Mouse (Mus musculus): ENCODE measurements around the gene Mrpl51. TPM values are rescaled to one million over a fixed set of nuclear protein-coding genes. Genes with fewer than 3 reads are reported as not detected.
A peak's percentile ranks its signal among the peaks of the same experiment; 100 is the strongest.

Gene Mrpl51
- polyA plus RNA-seq, 1 experiment = 95.7 TPM

DNA sequence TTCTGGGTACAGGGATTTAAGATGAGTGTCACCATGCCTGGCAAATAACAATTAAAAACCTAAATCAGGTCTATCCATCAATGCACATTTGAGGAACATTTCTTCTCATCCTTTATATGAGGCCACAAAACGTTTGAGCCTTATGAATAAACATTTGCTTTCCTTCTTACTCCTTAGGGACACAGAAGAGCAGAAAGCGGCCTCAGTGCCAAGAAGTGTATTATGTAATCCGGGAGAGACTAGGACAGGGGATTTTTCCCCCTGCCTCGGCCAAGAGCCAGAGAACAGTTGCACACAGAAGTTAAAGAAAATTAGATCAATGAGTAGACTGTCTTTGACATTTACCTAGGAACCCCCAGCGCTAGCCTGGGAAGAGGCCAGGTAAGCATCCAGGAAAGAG is 9.5 kb upstream of the Mrpl51 start:
- 72% methylated on average over 5 of the region's 5 CpGs for WGBS
- no peak for DNase-seq (ENCODE audit: low read depth, low spot score)

DNA sequence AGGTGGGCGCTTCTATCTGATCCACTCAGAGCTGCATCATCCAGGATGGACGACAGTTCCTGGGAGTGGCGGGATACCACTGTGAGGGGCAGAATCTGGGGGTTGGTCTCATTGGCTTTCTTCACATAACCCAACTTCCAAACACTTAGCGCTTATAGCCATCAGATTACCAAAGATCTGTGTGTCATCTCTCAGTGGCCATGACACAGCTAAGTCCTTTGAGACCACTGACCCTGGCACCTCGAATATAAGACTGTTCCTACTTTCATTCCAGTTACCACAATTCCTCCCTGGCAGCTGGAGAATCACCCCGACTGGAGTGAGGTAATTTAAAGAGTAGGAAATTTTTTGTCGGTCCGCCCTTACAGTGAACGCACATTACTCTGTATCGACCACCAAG is 5.4 kb upstream of the Mrpl51 start:
- no peak for DNase-seq (ENCODE audit: low read depth, low spot score)
- WGBS = 95% methylated on average over 10 of the region's 10 CpGs

DNA sequence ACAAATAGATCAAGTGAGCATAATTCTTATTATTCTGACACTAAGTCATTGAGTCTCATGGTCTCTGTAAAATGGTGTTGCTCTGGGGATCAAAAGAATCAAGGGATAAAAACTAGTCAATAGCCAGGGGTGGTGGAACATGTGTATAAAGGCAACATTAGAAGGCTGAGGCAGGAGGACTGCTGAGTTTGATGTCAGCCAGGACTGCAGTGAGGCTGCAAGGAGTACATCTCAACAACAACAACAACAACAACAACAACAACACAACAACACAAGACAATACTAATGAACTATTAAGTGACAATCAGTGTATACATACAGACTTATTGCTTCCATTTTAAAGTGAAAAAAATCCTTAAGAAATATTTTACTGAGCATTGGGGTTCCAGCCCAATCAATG is 785 bp upstream of the Mrpl51 start:
- no peak for DNase-seq (ENCODE audit: low read depth, low spot score)

DNA sequence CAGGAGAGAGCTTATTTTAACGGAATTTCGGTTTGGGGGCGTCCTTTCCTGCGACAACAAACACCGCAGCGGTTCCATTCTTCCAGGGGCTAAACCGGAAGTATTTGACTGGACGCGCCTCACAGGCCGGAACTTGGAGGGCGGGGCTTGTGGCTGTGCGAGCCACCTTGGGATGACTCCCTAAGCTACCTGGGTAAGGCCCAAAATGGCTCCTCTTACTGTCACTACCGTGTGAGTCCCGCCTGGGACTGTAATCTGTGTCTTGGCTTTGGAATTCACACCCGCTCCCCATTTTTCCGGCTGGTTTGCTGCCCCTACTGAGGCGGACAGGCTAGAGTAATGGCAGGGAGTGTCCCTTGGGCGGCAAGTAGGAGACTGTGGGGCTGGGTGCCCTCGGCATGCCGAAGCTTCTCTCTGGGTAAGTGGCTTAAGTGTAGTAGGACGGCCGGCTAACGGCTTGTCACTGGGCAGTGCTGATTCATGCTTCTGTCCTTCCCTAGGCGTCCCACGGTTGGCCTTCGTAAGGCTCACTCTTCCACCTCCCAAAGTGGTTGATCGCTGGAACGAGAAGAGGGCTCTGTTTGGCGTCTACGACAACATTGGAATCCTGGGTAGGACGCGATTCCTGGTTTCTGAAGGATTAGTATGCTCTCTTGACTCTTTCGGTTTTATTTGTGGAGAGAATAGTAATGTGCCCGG is 564 bp downstream of the Mrpl51 start:
- WGBS = under 1% methylated on average over 34 of the region's 34 CpGs
- peak; percentile 88 for DNase-seq (ENCODE audit: low read depth, low spot score)

DNA sequence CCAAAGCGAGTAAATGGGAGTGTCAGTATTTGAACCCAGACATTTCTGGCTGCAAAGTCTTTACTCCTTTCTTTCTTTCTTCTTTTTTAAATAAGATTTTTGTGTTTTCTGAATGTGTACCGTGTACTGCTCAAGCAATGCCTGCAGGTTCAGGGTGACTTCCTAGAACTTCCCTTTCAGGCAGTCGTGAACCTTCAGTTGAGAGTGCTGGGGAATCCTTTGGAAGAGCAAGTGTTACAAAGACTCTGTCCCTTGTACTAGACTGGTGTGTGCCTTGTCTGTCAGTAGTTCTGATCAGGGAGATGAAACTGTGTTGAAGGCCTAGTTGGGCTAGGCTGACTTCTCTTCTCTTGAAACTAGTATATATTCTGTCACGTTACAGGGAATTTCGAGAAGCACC is 1.2 kb downstream of the Mrpl51 start:
- DNase-seq (ENCODE audit: low read depth, low spot score) = no peak
- 21% methylated on average over 5 of the region's 5 CpGs for WGBS

DNA sequence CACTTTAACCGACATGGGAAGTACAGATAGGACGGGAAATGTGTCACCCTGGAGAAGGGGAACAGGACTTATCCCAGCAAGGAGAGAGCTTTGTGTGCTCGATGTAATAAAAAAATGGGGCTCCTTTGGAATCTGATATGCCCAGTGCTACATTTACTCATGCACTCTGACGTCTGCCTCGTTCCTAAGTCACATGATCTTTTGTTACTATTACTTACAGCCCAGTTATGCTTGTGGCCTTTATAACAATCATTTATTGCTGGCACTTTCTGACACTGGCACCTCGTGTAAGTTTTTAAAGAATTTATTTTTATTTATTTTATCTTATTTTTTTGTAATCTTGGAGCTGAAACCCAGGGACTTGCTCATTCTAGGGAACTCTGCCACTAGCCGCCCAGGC is 1.8 kb downstream of the Mrpl51 start:
- WGBS = 36% methylated on average over 7 of the region's 7 CpGs

DNA sequence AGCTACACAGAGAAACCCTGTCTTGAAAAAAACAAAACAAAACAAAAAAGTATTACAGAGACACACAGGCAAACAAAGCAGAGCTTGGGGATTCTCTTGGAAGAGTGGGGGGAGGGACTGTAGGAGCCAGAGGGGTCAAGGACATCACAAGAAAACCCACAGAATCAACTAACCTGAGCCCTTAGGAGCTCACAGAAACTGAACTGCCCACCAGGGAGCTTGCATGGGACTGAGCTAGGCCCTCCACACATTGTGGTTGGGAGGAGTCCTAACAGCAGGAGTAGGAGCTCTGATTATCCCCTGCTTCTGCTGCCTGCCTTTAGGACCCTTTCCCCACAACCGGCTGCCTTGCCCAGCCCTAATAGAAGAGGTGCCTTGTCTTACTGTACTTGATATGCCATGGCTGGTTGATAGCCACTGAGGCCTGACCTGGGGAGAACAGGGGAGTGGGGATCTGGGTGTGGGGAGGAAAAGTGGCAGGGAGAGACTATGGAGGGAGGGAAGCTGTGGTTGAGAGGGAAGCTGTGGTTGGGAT is 4.0 kb downstream of the Mrpl51 start:
- no peak for DNase-seq (ENCODE audit: low read depth, low spot score)
- WGBS = 50% methylated on average over 1 of the region's 1 CpGs

More for the DNA sequence above, 1.8 kb downstream of the Mrpl51 start:
- DNase-seq (ENCODE audit: low read depth, low spot score) = no peak

DNA sequence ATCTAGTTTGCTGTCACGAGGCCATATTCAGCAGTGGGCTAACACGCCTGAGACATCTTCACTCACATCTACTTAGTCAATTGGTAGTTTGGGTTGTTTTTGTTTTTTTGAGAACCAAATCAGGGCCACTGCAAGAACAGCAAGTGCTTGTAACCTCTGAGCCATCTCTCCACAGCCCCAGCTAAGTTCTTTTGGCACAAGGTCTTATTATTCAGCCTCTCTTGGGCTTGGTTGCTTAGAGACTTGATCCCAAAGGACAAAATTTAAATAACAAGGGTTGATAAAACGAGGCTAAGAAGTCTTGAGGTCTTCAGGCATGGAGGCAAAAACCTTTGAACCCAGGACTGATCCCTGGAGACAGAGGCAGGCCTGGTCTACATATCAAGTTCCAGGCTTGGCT is 4.7 kb downstream of the Mrpl51 start:
- WGBS = 79% methylated on average over 3 of the region's 3 CpGs
- DNase-seq (ENCODE audit: low read depth, low spot score) = no peak

DNA sequence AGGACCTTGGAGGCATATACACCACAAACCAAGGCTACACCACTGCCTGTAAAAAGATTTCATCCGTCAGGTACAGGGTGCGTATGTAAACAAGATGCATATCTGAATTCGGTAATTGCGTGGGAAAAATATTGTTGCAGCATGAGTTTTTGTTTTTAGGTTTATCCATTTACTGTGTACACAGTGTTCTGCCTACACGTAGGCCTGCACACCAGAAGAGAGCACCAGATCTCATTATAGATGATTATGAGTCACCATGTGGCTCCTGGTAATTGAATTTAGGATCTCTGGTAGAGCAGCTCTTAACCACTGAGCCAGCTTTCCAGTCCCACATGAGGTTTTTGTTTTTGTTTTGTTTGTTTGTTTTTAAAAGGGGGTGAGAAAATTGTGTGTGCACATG is 5.6 kb downstream of the Mrpl51 start:
- DNase-seq (ENCODE audit: low read depth, low spot score) = no peak

DNA sequence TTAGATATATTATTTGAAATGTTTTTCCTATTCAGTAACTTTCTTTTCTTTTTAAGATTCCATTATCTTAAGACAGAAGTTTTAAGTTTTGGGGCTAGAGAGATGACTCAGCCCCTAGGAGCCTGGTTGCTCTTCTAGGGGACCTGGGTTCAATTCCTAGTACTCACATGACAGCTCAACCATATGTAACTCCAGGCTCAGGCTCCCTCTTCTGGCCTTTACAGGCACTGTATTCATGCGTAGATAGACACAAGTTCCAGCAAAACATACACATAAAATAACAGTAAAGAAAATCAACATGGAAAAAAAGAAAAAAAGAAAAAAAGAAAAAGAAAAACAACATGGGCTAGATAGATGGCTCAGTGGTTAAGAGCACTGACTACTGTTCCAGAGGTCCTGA is 18.8 kb downstream of the Mrpl51 start:
- DNase-seq (ENCODE audit: low read depth, low spot score) = no peak
- 82% methylated on average over 1 of the region's 1 CpGs for WGBS

More for the DNA sequence above, 5.6 kb downstream of the Mrpl51 start:
- 78% methylated on average over 5 of the region's 5 CpGs for WGBS

DNA sequence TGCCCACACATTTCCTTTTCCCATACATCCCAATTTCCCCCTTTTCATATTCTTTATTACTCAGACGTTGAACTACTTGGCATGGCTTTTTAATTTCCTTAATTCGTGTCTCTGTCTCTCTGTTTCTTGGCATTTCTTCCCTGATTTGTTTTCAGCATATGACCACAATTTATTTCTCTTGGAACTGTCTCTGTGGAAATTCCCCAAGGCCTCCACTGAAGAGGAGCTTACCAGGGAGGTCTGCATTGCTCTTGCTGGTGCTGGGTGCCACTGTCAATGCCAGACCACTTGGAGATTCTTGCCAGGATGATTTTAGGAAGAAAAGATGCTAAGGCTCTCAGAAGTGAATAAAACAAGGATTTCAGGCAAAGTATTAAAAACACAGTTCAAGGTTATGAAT is 21.0 kb downstream of the Mrpl51 start:
- DNase-seq (ENCODE audit: low read depth, low spot score) = no peak
- 17% methylated on average over 2 of the region's 2 CpGs for WGBS

DNA sequence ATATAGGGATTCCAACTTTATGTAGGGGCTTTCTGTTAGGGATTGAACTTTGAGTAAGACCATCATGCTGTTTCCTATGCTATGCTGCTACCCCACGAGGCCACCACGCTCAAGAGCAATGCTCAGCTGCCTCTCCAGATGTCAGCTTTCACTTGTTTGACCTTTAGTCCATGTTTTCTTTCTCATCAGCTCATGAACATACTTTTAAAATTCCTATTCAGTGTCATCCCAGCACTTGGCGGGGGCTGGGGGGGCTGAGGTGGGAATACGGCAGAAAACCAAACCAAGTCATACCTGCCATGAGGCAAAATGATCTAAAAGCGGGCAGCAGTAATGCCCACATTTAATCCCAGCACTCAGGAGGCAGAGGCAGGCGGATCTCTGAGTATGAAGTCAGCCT is 21.5 kb downstream of the Mrpl51 start:
- DNase-seq (ENCODE audit: low read depth, low spot score) = no peak
- WGBS = 66% methylated on average over 6 of the region's 6 CpGs

DNA sequence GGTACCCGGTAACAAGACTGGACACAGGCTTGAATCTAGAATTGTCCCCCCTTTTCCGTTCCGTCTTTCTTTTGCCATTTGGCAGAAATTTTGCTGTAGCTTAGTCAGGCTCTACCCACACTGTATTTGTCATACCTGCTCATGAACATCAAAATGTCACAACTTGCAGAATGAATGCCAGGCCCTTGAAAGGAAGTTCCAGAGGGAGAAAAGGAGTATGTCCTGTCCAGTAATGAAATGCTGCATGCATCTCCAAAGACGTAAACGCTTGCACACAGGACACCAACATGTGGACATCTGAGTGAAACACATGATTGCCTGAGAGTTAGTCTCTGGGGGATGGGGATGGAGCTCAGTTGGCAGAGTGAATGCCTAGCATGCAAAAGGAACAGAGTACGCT is 22.1 kb downstream of the Mrpl51 start:
- WGBS = 80% methylated on average over 6 of the region's 6 CpGs
- DNase-seq (ENCODE audit: low read depth, low spot score) = no peak

DNA sequence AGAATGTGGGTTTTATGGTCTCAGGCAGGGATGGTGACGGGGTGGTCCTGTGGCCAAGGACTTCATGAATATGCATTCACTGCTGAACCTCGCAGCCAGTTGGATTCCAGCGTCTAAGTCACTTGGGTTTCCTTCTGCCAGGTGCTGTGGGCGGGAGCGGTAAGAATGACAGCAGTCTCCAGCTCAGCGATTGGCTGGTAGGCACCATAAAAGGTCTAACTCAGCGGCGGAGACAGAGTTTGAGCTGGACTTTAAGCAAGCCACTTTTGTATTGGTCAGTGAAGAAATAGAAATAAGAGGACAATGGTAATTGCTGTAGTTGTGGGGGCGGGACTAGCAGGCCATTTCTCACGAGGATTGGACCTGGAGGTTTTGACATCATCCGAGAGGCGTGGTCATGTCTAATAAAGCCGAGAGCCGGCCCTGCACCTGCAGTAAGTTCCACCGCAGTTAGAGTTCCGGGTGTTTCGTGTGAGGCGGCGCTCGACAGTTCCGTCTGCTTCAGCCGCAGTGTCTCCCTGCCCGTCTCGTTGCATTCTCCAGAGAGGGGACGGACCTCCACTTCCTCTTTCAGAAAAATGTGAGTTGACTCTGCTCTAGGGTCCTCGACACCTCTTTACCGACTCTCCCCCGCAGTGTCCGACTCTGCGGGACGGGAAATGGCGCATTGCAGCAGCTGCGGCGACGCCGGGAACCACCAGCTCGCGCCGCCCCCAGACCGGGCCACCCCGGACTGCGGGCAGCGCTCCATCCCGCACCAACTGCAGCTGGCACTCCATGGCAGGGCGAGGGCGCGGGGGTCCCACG is 23.8 kb downstream of the Mrpl51 start, which contains the start of gene Vamp1:
Gene Vamp1 (plus strand): TSS at position 404 of the 807 bp plus-strand sequence.
- under 1% methylated on average over 48 of the region's 48 CpGs for WGBS

DNA sequence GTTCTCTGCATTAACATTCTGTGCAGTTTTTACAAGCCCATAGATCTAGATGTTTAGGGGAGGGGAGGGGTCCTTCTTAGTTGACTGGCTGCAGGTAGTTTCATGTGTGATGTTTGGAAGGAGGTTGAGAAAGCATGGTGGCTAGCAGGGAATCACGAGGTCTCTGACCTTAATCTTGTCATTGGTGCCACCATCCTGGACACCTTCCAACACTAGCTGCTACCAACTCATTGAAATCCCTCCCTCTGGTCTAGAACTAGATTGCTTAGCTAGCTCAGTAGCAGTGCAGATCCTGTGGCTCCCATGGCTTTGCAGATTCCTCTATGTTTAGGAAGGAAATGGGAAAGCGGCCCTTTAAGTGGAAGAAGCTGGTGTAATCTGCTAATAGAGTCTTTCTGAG is 25.3 kb downstream of the Mrpl51 start:
- no peak for DNase-seq (ENCODE audit: low read depth, low spot score)
- 74% methylated on average over 2 of the region's 2 CpGs for WGBS

More for the DNA sequence above, 23.8 kb downstream of the Mrpl51 start, which contains the start of gene Vamp1:
- peak; percentile 95 for DNase-seq (ENCODE audit: low read depth, low spot score)

DNA sequence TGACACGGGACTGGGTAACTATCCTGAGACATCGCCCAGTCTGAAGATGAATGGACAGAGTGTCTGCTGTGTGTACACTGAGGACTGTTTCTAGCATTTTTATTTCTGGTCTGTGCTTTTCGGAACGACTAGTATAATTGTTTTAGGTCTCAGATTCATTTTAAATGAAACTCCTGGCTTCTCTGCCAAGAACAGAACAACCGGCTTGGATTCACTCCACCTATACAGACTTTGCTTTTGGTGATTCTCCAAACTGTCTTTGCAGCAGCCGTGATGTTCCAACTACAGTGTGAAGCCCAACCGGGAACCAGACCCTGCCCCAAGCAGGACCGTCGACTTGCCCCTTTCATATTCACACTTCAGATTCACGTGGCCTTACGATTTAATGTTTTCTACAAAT is 26.3 kb downstream of the Mrpl51 start:
- 88% methylated on average over 11 of the region's 11 CpGs for WGBS

DNA sequence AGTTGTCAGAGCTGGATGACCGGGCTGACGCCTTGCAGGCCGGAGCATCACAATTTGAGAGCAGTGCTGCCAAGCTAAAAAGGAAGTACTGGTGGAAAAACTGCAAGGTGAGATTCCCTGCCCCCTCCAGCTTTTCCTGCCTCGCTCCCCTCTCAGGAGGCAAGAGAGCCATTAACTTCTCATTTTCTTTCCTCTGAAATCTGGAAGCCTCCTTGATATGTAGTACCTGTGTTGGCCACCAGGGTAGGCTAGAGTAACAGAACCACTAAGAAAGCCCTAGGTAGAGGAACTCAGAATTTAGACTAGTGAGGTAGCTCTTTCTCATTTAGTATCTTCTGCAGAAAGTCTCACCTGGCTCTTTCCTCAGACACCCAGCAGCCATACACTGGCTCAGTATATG is 27.4 kb downstream of the Mrpl51 start:
- WGBS = 82% methylated on average over 4 of the region's 4 CpGs
- no peak for DNase-seq (ENCODE audit: low read depth, low spot score)

More for the DNA sequence above, 26.3 kb downstream of the Mrpl51 start:
- no peak for DNase-seq (ENCODE audit: low read depth, low spot score)

DNA sequence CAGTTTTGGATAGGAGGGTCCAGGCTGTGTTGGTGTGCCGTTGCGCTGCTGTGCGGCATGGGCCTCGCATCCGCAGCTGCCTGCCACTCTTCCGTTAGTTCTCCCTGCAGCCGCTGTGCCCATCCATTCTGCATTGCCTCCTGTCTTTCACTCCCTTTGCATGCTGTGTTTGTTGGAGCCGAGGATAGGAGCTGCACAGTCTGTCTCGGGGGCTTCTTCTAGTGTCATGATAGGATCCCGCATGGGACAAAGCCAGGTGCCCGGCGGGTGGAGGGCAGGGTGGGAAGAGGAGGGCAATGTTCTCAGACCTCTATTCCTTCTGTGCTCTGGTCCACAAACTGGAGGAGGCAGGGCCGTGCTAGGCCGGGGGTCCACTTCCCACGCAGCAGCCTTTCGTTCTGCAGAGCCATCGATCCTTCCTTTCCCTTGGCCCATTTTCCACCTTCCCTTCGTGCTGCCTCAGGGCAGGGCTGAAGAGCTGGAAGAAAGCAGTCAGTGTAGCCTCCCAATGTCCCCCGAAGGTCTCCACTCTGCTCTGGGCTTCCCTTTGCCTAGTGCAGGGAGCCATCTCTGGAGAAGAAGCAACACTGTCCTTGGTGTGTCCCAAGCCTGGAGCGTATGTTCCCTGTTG is 29.6 kb downstream of the Mrpl51 start:
- DNase-seq (ENCODE audit: low read depth, low spot score) = no peak
- WGBS = 94% methylated on average over 20 of the region's 20 CpGs

DNA sequence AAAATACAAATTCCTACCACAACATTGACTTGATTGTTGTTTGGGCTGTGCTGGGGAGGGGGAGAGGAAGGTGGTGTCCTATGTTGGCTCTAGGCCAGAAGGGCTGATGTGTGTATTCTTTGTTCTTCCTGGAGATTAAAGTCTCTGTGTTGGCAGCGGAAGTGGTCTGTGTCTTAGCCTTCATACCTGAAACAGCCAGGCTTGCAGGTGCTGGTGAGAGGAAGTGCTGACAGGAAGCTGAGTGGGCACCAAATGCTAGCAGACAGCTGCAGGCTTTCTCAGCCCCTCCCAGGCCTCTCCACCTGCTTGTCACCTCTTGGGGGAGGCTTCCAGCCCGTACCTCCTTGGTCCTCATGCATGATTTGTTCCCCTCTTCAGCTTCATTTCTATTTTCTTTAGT is 30.5 kb downstream of the Mrpl51 start:
- WGBS = 44% methylated on average over 2 of the region's 2 CpGs
- DNase-seq (ENCODE audit: low read depth, low spot score) = no peak

DNA sequence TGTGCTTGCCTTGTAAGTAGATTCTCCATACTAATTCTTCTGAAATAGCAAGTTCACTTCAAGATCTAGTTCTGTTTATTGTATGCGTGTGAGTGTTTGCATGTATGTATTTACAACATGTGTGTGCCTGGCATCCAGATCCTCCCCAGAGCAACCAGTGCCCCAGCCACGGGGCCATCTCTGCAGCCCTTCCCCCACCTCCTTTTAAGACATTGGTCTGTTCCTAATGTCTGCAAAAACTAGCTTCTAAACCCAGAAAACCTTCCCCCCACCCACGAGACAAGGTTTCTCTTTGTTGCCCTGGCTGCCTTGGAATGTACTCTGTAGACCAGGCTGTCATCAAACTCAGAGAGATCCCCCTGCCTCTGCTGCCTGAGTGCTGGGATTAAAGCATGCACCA is 31.0 kb downstream of the Mrpl51 start:
- no peak for DNase-seq (ENCODE audit: low read depth, low spot score)
- WGBS = 67% methylated on average over 3 of the region's 3 CpGs

Data from large intestine, adult 2 months (tissue).